Mouse (Mus musculus) spleen, adult 2 months (tissue): Measurements from ENCODE around the gene Rbm5.

ENCODE experiments used
- CTCF ChIP-seq: fragments of 200-500 bp; IDR thresholded peaks from 2 replicates; pipeline ENCODE4 v1.5.1; 2011; ENCODE audit warnings: mild to moderate bottlenecking, inconsistent platforms; ENCODE audit not compliant: insufficient read depth, insufficient read length, insufficient replicate concordance; ENCODE audit errors: extremely low read depth
- POLR2A ChIP-seq: fragments of 200-500 bp; IDR thresholded peaks from 2 replicates; pipeline ENCODE4 v1.6.1; 2011; ENCODE audit warnings: low read depth, low read length, inconsistent platforms

DNA sequence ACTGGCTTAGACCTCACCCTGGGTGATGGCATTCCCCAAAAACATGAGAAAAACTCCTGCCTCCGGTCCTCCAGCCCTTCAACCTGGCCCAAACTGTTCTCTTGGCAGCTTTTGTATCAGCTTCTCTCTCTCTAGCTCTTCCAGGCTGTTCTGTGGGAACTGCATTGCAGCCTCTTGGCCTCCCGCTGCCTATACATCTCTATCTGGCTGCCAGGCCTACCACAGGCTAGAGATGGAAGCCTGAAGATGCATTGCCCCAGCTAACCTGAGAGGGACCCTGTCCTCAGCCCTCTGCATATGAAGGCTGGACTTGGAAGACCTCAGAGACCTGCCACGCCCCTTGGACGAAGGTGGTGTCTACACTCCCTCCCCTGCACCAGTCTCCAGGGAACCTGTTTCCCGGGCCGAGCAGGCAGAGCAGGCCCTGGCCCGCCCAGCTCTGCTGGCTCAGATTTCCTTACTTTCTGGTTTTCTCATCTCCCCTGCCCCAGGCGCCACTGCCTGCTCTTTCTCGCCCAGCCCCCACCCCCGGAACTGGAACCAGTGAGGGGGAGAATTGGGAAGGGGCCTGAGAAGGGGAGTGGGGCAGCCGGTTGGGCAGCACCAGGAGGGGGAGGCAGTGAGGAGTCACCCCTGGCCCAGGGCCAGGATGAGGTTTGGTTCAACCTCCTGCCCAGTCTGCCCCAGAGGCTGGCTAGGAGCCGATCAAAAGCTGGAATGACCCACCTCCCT, 56.4 kb downstream of the Rbm5 start:
- TF ChIP-seq CTCF (no peak), POLR2A (no peak)
